Mouse (Mus musculus) liver, postnatal 0 days (tissue): Measurements from ENCODE around the gene Msgn1.

Experiments used
- CTCF ChIP-seq: sonication (generic); IDR thresholded peaks from 2 replicates; pipeline ENCODE4 v1.5.1; 2016; ENCODE audit warnings: antibody characterized with exemption, low read depth
- EP300 ChIP-seq: IDR thresholded peaks from 2 replicates; pipeline ENCODE4 v1.6.1; 2016; ENCODE audit warnings: antibody characterized with exemption, low read depth, mild to moderate bottlenecking

DNA sequence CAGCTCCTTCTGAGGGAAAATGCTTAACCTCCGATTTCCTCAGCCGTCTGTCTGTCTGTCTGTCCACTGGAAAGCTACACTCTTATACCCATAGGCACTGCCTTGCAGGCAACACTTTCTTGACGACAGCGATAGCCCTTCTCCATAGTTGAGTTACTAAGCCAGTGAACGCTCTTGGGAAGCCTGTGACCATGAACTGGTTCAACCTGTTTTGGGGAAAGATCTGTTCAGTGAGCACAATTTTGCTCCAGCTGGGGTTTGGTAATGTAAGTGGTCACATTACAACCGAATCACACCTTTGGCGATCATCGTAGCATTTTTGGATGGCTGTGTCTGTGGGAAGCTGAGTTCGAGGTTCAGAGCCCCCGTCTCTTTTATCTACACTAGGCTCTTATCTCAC, 14.3 kb upstream of the Msgn1 start:
- TF ChIP-seq CTCF (no peak), EP300 (no peak)
